Mouse (Mus musculus): Measurements from ENCODE around the gene Gm47841. TPM values are rescaled to one million over a fixed set of nuclear protein-coding genes. Genes with fewer than 3 reads are reported as not detected.

The Gm47841 gene
- total and polyA plus RNA-seq, 3 experiments: not detected

DNA sequence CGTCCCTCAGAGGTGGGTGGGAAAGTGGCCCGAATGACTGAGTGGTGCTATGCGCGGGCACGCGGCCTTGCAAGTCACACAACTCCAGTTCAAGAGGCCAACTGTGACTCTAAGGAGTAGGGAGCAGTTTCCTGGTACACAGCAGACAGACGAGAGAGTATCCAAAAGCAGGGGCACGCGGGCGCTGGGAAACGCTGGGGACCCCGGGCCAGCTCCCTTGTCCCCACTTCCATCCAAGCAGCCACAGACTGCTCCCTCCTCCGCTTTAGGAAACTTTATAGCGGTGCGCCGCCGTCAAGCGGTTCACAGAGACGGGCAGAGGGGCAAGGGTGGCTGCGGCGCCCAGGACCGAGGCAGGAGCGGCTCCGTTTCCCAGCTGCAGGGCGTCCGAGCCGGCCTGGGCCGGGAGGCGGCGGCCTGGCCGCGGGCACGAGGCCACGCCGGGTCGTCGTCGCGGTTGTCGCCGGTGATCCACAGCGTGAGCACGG is 1.1 kb downstream of the Gm47841 start:
- no peak overlapping the region for H3K4me3 ChIP-seq (ENCODE audit: control insufficient read depth in 1 of 2, insufficient read depth in 1 of 2, low read depth in 2 of 2, low read length in 2 of 2)
- H3K27me3 ChIP-seq (ENCODE audit: control insufficient read depth in 1 of 2, insufficient read depth in 2 of 2, low read length in 2 of 2): no peaks in the 10 kb centered on the region
- no peaks in the 10 kb centered on the region for H3K36me3 ChIP-seq (ENCODE audit: control insufficient read depth in 1 of 2, insufficient read depth in 2 of 2, low read length in 2 of 2)
- no peak for DNase-seq (ENCODE audit: low read depth, low spot score)
- H3K27ac ChIP-seq (ENCODE audit: control insufficient read depth, low read depth, low read length): no peak overlapping the region
- H3K79me2 ChIP-seq (ENCODE audit: control insufficient read depth, insufficient read depth, low read length, poor library complexity): no peaks in the 10 kb centered on the region
- H3K9me3 ChIP-seq (replicated peaks; ENCODE audit: insufficient read depth, low read length): no peaks in the 10 kb centered on the region
- TF ChIP-seq MEF2A (IDR thresholded peaks at IDR 0.05; ENCODE audit: extremely low read depth, insufficient replicate concordance, low read depth, low read length, poor library complexity, severe bottlenecking): no peak
- no peak for TF ChIP-seq ELF1 (IDR thresholded peaks at IDR 0.05; ENCODE audit: low read depth, low read length)
- TF ChIP-seq JUND (IDR thresholded peaks at IDR 0.05; ENCODE audit: low read depth, low read length): no peak
- no peak for TF ChIP-seq POLR2AphosphoS5 (IDR thresholded peaks at IDR 0.05; ENCODE audit: borderline replicate concordance, low read depth, low read length)
- no peak for TF ChIP-seq UBTF (IDR thresholded peaks at IDR 0.05; ENCODE audit: borderline replicate concordance, insufficient read depth, low read depth, low read length)
- no peak for TF ChIP-seq RAD21 (IDR thresholded peaks at IDR 0.05; ENCODE audit: low read depth, low read length)
- TF ChIP-seq MYB (IDR thresholded peaks at IDR 0.05; ENCODE audit: low read depth, low read length): no peak
- no peak for TF ChIP-seq EP300 (IDR thresholded peaks at IDR 0.05; ENCODE audit: low read depth in 1 of 2, low read length in 2 of 2)
- no peak for TF ChIP-seq TCF12 (IDR thresholded peaks at IDR 0.05; ENCODE audit: low read depth, low read length)
- no peak for TF ChIP-seq NRF1 (IDR thresholded peaks at IDR 0.05; ENCODE audit: insufficient read depth, low read depth, low read length, poor library complexity, severe bottlenecking)
- no peak for TF ChIP-seq HCFC1 (IDR thresholded peaks at IDR 0.05; ENCODE audit: low read depth, low read length)
- TF ChIP-seq POLR2AphosphoS2 (IDR thresholded peaks at IDR 0.05; ENCODE audit: low read length): no peak
- no peak for TF ChIP-seq SIN3A (IDR thresholded peaks at IDR 0.05; ENCODE audit: low read length)
- TF ChIP-seq NELFE (IDR thresholded peaks at IDR 0.05; ENCODE audit: low read depth, low read length): no peak
- no peak for TF ChIP-seq ZMIZ1 (IDR thresholded peaks at IDR 0.05; ENCODE audit: low read depth, low read length)
- no peak for TF ChIP-seq CHD2 (IDR thresholded peaks at IDR 0.05; ENCODE audit: low read length)
- TF ChIP-seq SMC3 (IDR thresholded peaks at IDR 0.05; ENCODE audit: low read depth, low read length): no peak
- no peaks in the 10 kb centered on the region for H3K4me1 ChIP-seq (ENCODE audit: control insufficient read depth in 1 of 2, insufficient read depth in 2 of 2, low read length in 2 of 2)
- no peak overlapping the region for H3K9ac ChIP-seq (ENCODE audit: control insufficient read depth, low read depth, low read length, poor library complexity, severe bottlenecking)

DNA sequence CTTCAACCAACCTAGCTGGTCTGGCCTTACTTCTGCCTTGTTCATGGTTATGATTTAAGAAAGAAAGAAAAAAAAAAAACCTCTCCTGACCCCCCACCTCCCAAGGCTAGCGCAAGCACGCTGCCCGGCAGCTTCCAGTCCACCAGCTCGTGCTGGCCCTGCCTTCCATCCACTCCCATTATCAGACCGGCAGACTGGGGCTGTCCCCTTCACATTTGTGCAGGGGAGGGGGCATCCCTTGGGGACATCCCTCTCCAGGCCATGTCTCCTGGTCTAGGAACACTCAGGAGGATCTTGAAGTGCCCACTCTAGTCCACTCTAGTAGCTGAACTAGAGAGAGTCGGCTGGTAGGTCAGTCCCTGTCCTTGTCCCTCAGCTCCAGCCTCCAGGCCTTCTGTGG is 2.7 kb downstream of the Gm47841 start:
- Histone ChIP-seq H3K79me2 (ENCODE audit: control insufficient read depth, insufficient read depth, low read length, poor library complexity) (no peaks in the 10 kb centered on the region), H3K4me1 (ENCODE audit: control insufficient read depth in 1 of 2, insufficient read depth in 2 of 2, low read length in 2 of 2) (no peaks in the 10 kb centered on the region), H3K9me3 (replicated peaks; ENCODE audit: insufficient read depth, low read length) (no peaks in the 10 kb centered on the region), H3K36me3 (ENCODE audit: control insufficient read depth in 1 of 2, insufficient read depth in 2 of 2, low read length in 2 of 2) (no peaks in the 10 kb centered on the region), H3K27me3 (ENCODE audit: control insufficient read depth in 1 of 2, insufficient read depth in 2 of 2, low read length in 2 of 2) (no peaks in the 10 kb centered on the region), H3K9ac (ENCODE audit: control insufficient read depth, low read depth, low read length, poor library complexity, severe bottlenecking) (no peak overlapping the region), H3K27ac (ENCODE audit: control insufficient read depth, low read depth, low read length) (no peak overlapping the region), H3K4me3 (ENCODE audit: control insufficient read depth in 1 of 2, insufficient read depth in 1 of 2, low read depth in 2 of 2, low read length in 2 of 2) (no peak overlapping the region)
- TF ChIP-seq CHD2 (IDR thresholded peaks at IDR 0.05; ENCODE audit: low read length) (no peak), ZC3H11A (IDR thresholded peaks at IDR 0.05; ENCODE audit: low read depth, low read length) (no peak), ZMIZ1 (IDR thresholded peaks at IDR 0.05; ENCODE audit: low read depth, low read length) (no peak), POLR2A (IDR thresholded peaks at IDR 0.05; ENCODE audit: control insufficient read depth in 1 of 2, insufficient read depth in 1 of 2, low read depth in 1 of 2, low read length in 2 of 2, poor library complexity in 1 of 2) (no peak), HCFC1 (IDR thresholded peaks at IDR 0.05; ENCODE audit: low read depth, low read length) (no peak), KAT2A (conservative IDR thresholded peaks at IDR 0.05; ENCODE audit: low read depth, low read length) (no peak), POLR2AphosphoS5 (IDR thresholded peaks at IDR 0.05; ENCODE audit: borderline replicate concordance, low read depth, low read length) (no peak), RAD21 (IDR thresholded peaks at IDR 0.05; ENCODE audit: low read depth, low read length) (no peak), MAZ (IDR thresholded peaks at IDR 0.05; ENCODE audit: low read depth, low read length) (no peak), NRF1 (IDR thresholded peaks at IDR 0.05; ENCODE audit: insufficient read depth, low read depth, low read length, poor library complexity, severe bottlenecking) (no peak), GABPA (IDR thresholded peaks at IDR 0.05; ENCODE audit: low read depth, low read length) (no peak), TCF12 (IDR thresholded peaks at IDR 0.05; ENCODE audit: low read depth, low read length) (no peak)
- DNase-seq (ENCODE audit: low read depth, low spot score): no peak
